Mouse (Mus musculus): ENCODE measurements around the gene Trem2.

- no peak for TF ChIP-seq HCFC1 (IDR thresholded peaks at IDR 0.05; ENCODE audit: borderline replicate concordance, insufficient read depth, low read length)
- no peak for TF ChIP-seq ZC3H11A (IDR thresholded peaks at IDR 0.05; ENCODE audit: borderline replicate concordance, low read depth, low read length)
- no peak for TF ChIP-seq ZNF384 (IDR thresholded peaks at IDR 0.05; ENCODE audit: low read depth, low read length)
These were observed 46.4 kb upstream of the Trem2 start for GRCm38 (mm10) chr17:48299756-48300155.

Measured in ES-E14 (cell line).